Mouse (Mus musculus) neutrophil, adult 83 days (primary cell): ENCODE results near the gene Smagp. TPM values are rescaled to one million over a fixed set of nuclear protein-coding genes. Genes with fewer than 3 reads are reported as not detected.

Experiments used
- total RNA-seq, 2 experiments: library from RNA; stranded (reverse); gene quantifications; one replicate each; pipeline ENCODE4 v1.2.4; 2023

The Smagp gene
- total RNA-seq: 1 to 10 TPM; 2.5 to 3.4 TPM

DNA sequence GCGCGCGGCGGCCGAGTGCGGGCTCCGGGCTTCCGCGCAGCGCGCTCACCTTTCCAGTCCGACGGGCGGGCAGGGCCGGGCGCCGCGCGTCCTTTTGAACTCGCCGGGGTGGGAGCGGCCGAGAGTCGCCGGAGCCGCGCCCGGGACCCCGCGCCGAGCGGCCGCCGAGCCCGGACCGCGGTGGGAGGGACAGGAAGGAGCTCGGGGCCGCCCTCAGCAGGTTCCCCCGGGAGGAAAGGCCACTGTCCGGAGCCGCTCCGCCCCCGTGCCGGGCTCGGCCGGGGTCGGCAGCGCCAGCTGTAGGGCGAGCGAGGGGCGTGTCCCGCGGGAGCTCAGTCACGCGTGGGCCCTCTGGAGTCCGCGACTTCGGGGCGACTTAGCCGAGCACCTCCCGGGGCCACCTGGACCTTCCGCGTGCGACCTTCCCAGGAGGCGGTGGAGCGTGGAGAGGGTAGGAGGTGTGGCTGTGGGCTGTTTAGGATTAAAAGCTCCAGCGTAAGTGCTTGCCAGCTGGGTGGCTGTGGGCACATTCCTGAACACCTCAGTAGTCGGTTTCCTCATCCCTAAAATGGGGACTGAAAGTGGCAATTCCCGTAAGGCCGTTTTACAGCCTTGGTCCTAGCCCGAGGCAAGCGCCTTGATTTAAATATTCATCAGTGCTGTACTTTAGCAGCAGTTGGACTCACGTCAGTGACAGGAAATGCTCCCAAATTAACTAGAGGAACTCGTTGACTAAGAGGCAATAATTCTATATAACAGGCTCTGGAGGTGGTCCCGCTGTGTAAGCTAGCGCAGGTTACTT is at the start of gene Smagp:
Gene Smagp, minus strand, starts transcription at position 241 of the 802 bp plus-strand sequence.

DNA sequence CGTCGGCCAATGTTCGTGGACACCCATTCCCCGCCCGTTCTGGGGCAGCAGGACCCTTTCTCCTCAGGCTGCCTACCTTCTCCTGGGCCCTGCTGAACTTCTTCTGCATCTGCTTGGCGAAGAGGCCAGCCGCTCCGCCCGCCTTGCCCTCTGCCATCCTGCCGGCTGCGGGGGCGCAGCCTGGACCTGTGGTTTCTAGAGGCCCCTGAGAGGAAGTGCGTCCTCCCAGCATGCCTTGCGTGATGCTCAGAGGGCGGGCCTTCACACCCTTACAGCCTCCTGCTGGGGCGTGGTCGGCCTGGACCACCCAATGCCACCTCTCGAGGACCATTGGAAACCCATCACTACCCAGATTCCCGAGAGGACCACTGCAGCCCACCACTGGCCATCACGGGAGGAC is 32.6 kb upstream of the Smagp start, which contains the start of gene Bin2:
Gene Bin2, minus strand, starts transcription at position 217 of the 400 bp plus-strand sequence.

DNA sequence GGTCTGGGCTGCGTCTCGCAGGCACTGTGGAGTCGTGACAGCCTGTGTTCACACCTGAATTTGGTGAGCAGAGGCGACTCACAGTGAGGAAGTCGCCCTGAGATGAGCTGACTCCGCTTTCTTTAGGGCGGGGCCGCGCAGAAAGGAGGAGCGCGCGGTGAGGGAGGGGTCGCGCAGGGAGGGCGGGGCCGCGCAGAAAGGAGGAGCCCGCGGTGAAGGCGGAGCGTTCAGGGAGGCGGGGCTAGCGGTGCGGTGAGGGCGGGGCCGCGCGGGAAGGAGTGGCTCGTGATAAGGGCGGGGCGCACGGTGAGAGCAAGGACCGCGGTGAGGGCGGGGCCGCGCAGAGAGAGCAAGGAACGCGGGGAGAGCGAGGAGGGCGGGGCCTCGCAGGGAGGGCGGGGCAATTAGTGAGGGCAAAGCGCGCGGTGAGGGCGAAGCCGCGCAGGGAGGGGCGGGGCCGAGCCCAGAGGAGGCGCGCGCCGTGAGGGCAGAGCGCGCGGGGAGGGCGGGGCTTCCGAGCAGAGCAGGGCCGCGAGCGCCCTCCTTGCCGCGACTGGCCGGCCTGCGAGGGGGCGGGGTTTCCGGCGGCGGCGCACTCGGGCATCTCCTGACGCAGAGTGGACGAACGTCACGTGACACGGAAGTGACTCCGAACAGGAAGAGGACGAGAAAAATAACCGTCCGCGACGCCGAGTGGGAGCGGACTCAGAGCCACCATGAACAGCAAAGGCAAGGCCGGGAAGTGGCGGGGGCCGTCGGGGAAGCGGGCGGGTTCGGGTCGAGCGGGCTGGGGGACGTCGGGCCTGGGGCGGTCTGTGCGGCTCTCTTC is 21.5 kb downstream of the Smagp start, which contains the start of gene Dazap2:
Gene Dazap2, plus strand, starts transcription at position 354 of the 829 bp plus-strand sequence.

DNA sequence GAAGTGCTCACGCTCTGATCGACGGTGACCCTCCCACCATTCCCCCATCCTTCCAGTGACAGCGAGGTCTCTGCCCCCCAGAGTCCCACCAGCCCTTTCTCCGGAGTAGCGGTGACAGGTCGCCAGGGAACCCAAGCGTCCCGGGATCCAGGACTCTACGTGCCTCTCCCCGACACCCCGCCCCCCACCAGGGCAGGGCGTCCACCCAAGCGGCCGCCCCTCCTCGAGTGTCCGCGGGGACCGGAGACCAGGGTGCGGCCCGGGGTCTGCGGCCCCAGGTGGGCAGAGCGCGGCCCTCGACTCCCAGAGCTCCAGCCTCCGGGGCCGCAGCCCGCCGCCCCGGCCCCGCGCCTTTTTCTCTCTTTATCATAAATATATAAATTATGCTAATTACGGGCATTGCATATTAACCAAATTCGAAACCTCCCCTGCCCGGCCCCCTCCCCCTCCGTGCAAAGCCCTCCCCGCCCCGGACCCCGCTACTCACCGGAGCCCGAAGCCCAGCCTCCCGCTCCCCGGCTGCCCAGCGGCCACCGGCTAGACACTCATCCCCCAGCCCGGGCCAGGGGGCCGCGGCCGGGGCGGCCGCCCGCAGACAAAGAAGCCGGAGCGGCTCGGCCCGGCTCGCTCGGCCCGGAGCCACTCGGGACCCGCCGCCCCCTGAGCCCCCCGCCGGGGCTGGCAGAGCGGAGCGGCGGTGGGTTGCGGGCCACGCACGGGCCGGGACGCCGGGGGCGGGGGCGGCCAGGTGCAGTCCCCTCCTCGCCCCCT is 37.3 kb downstream of the Smagp start, which contains the start of gene Pou6f1:
Gene Pou6f1, minus strand, starts transcription at position 709 of the 771 bp plus-strand sequence.

Other genes starting within 250 kb of the Smagp start
- gene Gm5475, start 214.8 kb downstream of the Smagp start, total RNA-seq: not detected
- gene Slc11a2, start 211.9 kb downstream of the Smagp start, total RNA-seq: 10 to 100 TPM; 17.3 to 22.6 TPM
- gene Letmd1, start 167.9 kb downstream of the Smagp start, total RNA-seq: 10 to 100 TPM; 10.4 to 10.6 TPM
- gene Csrnp2, start 141.5 kb downstream of the Smagp start, total RNA-seq: 1 to 10 TPM; 1.1 to 1.3 TPM
- 1 to 10 TPM; 3.7 to 4.6 TPM for gene Tfcp2, start 84.9 kb downstream of the Smagp start, total RNA-seq
- gene Pou6f1, start 37.0 kb downstream of the Smagp start, total RNA-seq: 1 to 10 TPM; 1.3 to 1.6 TPM
- 100 to 1,000 TPM; 411 to 444 TPM for gene Dazap2, start 21.6 kb downstream of the Smagp start, total RNA-seq
- 100 to 1,000 TPM; 235 to 265 TPM for gene Bin2, start 32.6 kb upstream of the Smagp start, total RNA-seq
- 1 to 10 TPM; 2.7 to 6.7 TPM for gene Cela1, start 51.0 kb upstream of the Smagp start, total RNA-seq
- 1 to 10 TPM; 6.1 to 6.5 TPM for gene Galnt6, start 92.4 kb upstream of the Smagp start, total RNA-seq
- 1 to 10 TPM; 1.4 to 2.0 TPM for gene Slc4a8, start 124.8 kb upstream of the Smagp start, total RNA-seq
- not detected for gene Scn8a, start 232.9 kb upstream of the Smagp start, total RNA-seq